Mouse (Mus musculus): ENCODE results near the gene Susd2. TPM values are rescaled to one million over a fixed set of nuclear protein-coding genes. Genes with fewer than 3 reads are reported as not detected.

Gene Susd2
- polyA plus RNA-seq, 1 experiment from 2014 or later = 0.15 TPM

- no peak for TF ChIP-seq CTCF (IDR thresholded peaks at IDR 0.05)
- no peaks in the 10 kb centered on the region for H3K27me3 ChIP-seq
- ATAC-seq = no peak
- in situ Hi-C loops (cut with MboI; ENCODE audit: low pct_unique_long_range_greater_than_20kb) = no loop called here
- CTCF ChIA-PET = no interaction called here
- POLR2A ChIA-PET = no interaction called here
- no peak for DNase-seq (ENCODE audit: low read depth, low spot score)
Observed at GRCm38 (mm10) chr10:75626991-75627390, 16.8 kb downstream of the Susd2 start.

GRCm38 (mm10) chr10:75625920-75626319 is 17.9 kb downstream of the Susd2 start:
- ATAC-seq = no peak
- no peak for DNase-seq (ENCODE audit: low read depth, low spot score)
- no peaks in the 10 kb centered on the region for H3K27me3 ChIP-seq
- CTCF ChIA-PET = no interaction called here
- in situ Hi-C loops (cut with MboI; ENCODE audit: low pct_unique_long_range_greater_than_20kb) = no loop called here
- no peak for TF ChIP-seq CTCF (IDR thresholded peaks at IDR 0.05)
- POLR2A ChIA-PET = no interaction called here

DNA sequence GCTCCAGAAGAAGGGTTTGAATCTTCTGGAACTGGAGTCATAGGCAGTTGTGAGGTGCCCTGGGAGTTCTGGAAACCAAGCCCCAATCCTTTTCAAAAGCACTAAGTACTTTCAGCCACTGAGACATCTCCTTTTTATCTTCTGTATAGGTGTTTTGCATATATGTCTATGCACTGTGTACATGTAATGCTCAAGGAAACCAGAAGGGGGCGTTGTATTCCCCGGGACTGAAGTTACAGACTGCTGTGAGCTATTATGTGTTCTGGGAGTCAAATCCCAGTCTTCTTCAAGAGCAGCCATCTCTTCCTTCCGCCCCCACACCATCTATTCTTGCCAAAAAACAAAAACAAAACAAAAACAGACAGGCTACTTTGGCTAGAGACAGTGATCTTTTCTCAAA is 23.0 kb downstream of the Susd2 start:
- in situ Hi-C loops (cut with MboI; ENCODE audit: low pct_unique_long_range_greater_than_20kb) = no loop called here
- no peak for DNase-seq (ENCODE audit: low read depth, low spot score)
- no peak for ATAC-seq
- TF ChIP-seq CTCF (IDR thresholded peaks at IDR 0.05) = peak; percentile 39
- ChIA-PET CTCF (no interaction called here), POLR2A (no interaction called here)
- no peaks in the 10 kb centered on the region for H3K27me3 ChIP-seq

- peaks cover 7% of the 10 kb centered on the region for H3K27me3 ChIP-seq
- POLR2A ChIA-PET = no interaction called here
- DNase-seq (ENCODE audit: low read depth, low spot score) (no peak), ATAC-seq (no peak)
- in situ Hi-C loops (cut with MboI; ENCODE audit: low pct_unique_long_range_greater_than_20kb) = no loop called here
- TF ChIP-seq CTCF (IDR thresholded peaks at IDR 0.05) = no peak
- CTCF ChIA-PET = no interaction called here
Observed at GRCm38 (mm10) chr10:75616044-75616443, 27.8 kb downstream of the Susd2 start.

- no peak for ATAC-seq
- ChIA-PET POLR2A (no interaction called here), CTCF (interaction anchor here (1.1 kb wide), 1 partner anchor 12 kb away, joined by 3 read pairs; no protein-coding TSS in a partner anchor)
- DNase-seq (ENCODE audit: low read depth, low spot score) = no peak
- peaks cover 5% of the 10 kb centered on the region for H3K27me3 ChIP-seq
- in situ Hi-C loops (cut with MboI; ENCODE audit: low pct_unique_long_range_greater_than_20kb) = no loop called here
- TF ChIP-seq CTCF (IDR thresholded peaks at IDR 0.05) = no peak
Observed at GRCm38 (mm10) chr10:75610486-75610885, 33.3 kb downstream of the Susd2 start.

GRCm38 (mm10) chr10:75608975-75609374 is 34.8 kb downstream of the Susd2 start:
- TF ChIP-seq CTCF (IDR thresholded peaks at IDR 0.05) = no peak
- no peaks in the 10 kb centered on the region for H3K27me3 ChIP-seq
- CTCF ChIA-PET = no interaction called here
- POLR2A ChIA-PET = no interaction called here
- ATAC-seq = no peak
- no peak for DNase-seq (ENCODE audit: low read depth, low spot score)
- in situ Hi-C loops (cut with MboI; ENCODE audit: low pct_unique_long_range_greater_than_20kb) = no loop called here

DNA sequence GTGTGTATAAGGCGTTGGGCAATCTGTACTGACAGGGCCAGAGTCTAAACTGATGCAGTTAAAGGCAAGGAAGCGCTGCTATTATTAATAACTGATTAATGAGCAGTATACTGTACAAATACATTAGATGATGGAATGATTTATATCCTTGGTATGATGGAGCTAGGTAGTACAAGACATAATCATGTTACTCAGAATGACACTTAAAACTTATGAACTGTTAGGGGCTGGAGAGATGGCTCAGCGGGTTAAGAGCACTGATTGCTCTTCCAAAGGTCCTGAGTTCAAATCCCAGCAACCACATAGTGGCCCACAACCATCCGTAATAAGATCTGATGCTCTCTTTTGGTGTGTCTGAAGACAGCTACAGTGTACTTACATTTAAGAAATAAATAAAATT is 36.6 kb downstream of the Susd2 start:
- DNase-seq (ENCODE audit: low read depth, low spot score) (no peak), ATAC-seq (no peak)
- ChIA-PET CTCF (interaction anchor here (1.2 kb wide), 1 partner anchor 21 kb away, joined by 3 read pairs; no protein-coding TSS in a partner anchor), POLR2A (no interaction called here)
- no peak for TF ChIP-seq CTCF (IDR thresholded peaks at IDR 0.05)
- in situ Hi-C loops (cut with MboI; ENCODE audit: low pct_unique_long_range_greater_than_20kb) = no loop called here
- no peaks in the 10 kb centered on the region for H3K27me3 ChIP-seq

DNA sequence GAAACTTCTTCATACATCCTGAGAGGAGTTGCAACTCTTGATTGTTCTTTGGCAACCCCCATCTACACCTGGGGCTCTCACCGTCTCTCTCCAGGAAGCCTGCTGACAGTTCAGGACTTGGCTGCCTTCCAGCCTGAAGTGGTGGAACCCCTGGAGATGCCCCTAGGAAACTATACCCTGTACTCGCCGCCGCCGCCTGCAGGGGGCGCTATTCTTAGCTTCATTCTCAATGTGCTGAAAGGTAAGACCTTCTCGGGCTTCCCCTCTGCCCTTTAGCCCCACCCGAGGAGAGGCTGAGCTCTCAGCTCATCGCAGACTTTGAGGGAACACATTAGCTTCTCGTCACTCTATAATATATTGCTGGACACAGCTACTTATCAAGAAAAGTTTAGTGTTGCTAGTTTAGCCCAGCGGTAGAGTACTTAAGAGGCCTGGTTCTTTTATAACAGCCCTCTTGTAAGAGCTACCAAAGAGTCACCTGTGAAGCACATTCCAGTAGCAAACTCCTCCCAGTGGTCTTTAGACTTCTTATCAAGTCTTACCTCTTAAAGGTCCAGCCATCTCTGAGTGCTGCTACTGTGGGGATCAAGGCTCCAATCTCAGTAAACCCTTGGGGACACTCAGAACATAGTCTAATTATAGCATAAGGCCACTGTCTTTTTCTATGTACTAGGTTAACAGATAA is 38.5 kb downstream of the Susd2 start:
- in situ Hi-C loops (cut with MboI; ENCODE audit: low pct_unique_long_range_greater_than_20kb) = no loop called here
- no peak for TF ChIP-seq CTCF (IDR thresholded peaks at IDR 0.05)
- POLR2A ChIA-PET = no interaction called here
- H3K27me3 ChIP-seq = no peaks in the 10 kb centered on the region
- CTCF ChIA-PET = interaction anchor here (1.0 to 1.4 kb wide), 2 partner anchors 18 to 346 kb away, joined by 3 to 5 read pairs; no protein-coding TSS in a partner anchor
- ATAC-seq = no peak
- DNase-seq (ENCODE audit: low read depth, low spot score) = no peak

DNA sequence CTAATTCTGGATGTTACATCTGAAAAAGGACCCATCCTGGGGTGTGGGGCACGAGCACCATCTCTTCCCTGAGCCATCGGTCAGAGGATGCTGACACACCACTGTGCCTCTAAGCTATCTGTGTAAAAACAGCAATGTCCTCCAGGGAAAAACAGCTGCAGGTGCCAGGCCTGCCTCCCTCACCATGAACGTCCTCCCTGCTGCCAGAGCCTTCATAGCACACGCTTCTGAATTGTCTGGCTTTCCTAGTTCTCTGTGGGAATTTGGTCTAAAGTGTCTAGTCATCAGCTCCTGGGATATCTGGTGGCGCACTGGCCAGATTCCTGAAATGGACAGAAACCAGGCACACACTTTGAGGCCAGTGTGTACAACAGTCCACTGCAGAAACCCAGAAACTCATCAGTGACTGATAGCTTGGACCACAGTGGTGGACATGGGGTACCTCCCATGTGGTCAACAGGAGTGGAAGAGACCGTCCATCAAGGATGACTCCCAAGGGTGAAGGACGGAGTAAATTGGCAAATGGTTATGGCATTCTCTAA is 43.5 kb downstream of the Susd2 start:
- POLR2A ChIA-PET = no interaction called here
- no peaks in the 10 kb centered on the region for H3K27me3 ChIP-seq
- DNase-seq (ENCODE audit: low read depth, low spot score) (no peak), ATAC-seq (no peak)
- CTCF ChIA-PET = interaction anchor here (1.1 kb wide), 1 partner anchor 36 kb away, joined by 3 read pairs; no protein-coding TSS in a partner anchor
- in situ Hi-C loops (cut with MboI; ENCODE audit: low pct_unique_long_range_greater_than_20kb) = no loop called here
- TF ChIP-seq CTCF (IDR thresholded peaks at IDR 0.05) = no peak

GRCm38 (mm10) chr10:75595981-75596380 is 47.8 kb downstream of the Susd2 start:
- no peak for TF ChIP-seq CTCF (IDR thresholded peaks at IDR 0.05)
- H3K27me3 ChIP-seq = no peaks in the 10 kb centered on the region
- ChIA-PET CTCF (no interaction called here), POLR2A (no interaction called here)
- in situ Hi-C loops (cut with MboI; ENCODE audit: low pct_unique_long_range_greater_than_20kb) = no loop called here
- DNase-seq (ENCODE audit: low read depth, low spot score) = no peak
- ATAC-seq = no peak

DNA sequence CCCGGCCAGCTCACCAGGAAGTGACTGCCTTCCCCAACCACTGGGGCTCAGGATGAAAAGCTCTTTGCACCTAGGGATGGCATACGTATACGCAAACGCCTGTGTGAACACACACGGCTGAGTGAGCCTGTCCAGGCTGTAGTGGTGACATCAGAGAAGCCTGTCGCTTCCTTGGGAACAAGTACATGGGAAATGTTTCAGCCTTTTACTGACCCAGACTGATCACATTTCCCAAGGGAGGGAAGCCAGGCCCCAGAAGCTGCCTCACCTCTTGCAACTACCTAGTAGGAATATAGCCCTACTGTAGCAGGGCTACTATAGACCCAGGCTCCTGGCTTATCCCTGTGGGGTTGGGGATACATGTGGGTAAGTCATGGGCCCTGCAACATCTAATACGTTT is 51.2 kb downstream of the Susd2 start:
- no peak for TF ChIP-seq CTCF (IDR thresholded peaks at IDR 0.05)
- DNase-seq (ENCODE audit: low read depth, low spot score) (no peak), ATAC-seq (no peak)
- H3K27me3 ChIP-seq = no peaks in the 10 kb centered on the region
- in situ Hi-C loops (cut with MboI; ENCODE audit: low pct_unique_long_range_greater_than_20kb) = no loop called here
- POLR2A ChIA-PET = no interaction called here
- CTCF ChIA-PET = no interaction called here
